ENCODE assay signal across 29 mouse cellular contexts in the genomic region with DNA sequence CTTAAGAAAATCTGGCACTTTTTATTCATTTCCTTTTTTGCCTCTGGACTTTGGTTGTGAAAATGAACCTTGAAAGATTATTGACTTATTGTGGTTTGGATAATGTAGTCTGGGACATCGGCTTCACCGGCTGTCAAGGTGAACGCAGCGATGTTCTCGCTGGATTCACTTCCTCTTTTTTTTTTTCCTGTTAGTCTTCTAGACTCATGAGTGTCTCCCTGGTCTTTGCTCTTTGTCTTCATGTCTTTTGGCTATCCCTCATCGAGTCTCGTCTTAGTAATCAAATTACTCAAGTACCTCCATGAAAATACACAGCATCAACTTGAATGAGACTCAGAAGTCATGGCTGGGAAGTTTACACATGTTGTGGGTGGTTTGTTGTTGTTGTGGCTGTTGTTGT. TPM values are rescaled to one million over a fixed set of nuclear protein-coding genes. Genes with fewer than 3 reads are reported as not detected.
DNase-seq lines count a peak whose midpoint lies in the region; ATAC-seq and TF ChIP-seq lines count a peak whose summit lies in the region.
"Had no signal": no experiment of that assay in that cellular context is flagged by ENCODE, and none has a peak within 500 bp of the region (broad histone marks: within the 10 kb centered on the region; RNA-seq: fewer than 3 reads in every experiment).

No protein-coding gene starts in this region.

- no peak overlapping the region for H3K9ac ChIP-seq in forebrain, embryonic 13.5 days
- H3K9ac ChIP-seq: forebrain, embryonic 12.5 days; heart, embryonic 13.5 days; kidney, embryonic 15.5 days; limb, embryonic 12.5 days; liver, embryonic 12.5 days; liver, postnatal 0 days had no signal

- no peaks in the 10 kb centered on the region for H3K27me3 ChIP-seq in forebrain, embryonic 13.5 days
- H3K27me3 ChIP-seq: forebrain, embryonic 12.5 days; heart, embryonic 13.5 days; kidney, embryonic 15.5 days; limb, embryonic 12.5 days; liver, embryonic 12.5 days had no signal

- peak overlapping the region; percentile 89 for H3K27ac ChIP-seq in bone marrow macrophage, adult 2 months (ENCODE audit: insufficient read depth, low read depth, low read length)
- H3K27ac ChIP-seq in forebrain, embryonic 13.5 days = no peak overlapping the region
- H3K27ac ChIP-seq: forebrain, embryonic 12.5 days; heart, adult 2 months; heart, embryonic 13.5 days; kidney, embryonic 15.5 days; left cerebral cortex, adult 2 months; limb, embryonic 12.5 days; liver, embryonic 12.5 days had no signal

- H3K36me3 ChIP-seq in forebrain, embryonic 13.5 days (ENCODE audit: poor library complexity, severe bottlenecking) = no peaks in the 10 kb centered on the region
- H3K36me3 ChIP-seq: forebrain, embryonic 12.5 days; heart, embryonic 13.5 days; kidney, embryonic 15.5 days; limb, embryonic 12.5 days; liver, embryonic 12.5 days had no signal

- peak; percentile 45 for ATAC-seq in megakaryocyte, adult 5-6 weeks (ENCODE audit: poor library complexity, severe bottlenecking)
- ATAC-seq in forebrain, embryonic 13.5 days = no peak
- ATAC-seq: activated CD4-positive, CD25-positive, alpha-beta regulatory T cell, adult 4 months; hindbrain, embryonic 16.5 days; liver, embryonic 12.5 days; liver, postnatal 0 days; midbrain, embryonic 16.5 days had no signal

- peak; percentile 29 for DNase-seq in 416B (ENCODE audit: low read depth)
- DNase-seq in A20 (ENCODE audit: low read depth, low spot score) = peak; percentile 82
- DNase-seq in frontal cortex, postnatal 36 days (ENCODE audit: low spot score in 2 of 2) = no peak
- DNase-seq in ovary, postnatal 10 days (ENCODE audit: low spot score) = no peak
- DNase-seq: adrenal gland, adult 2 months; cerebellum, adult 11 months; cerebellum, adult 9-11 months; gastrocnemius, postnatal 25 days; heart, adult 2 months; heart, postnatal 10 days; kidney, adult 18-20 months; kidney, postnatal 25 days; liver, postnatal 0 days; thymus, adult 2 months; thymus, postnatal 4 days had no signal

- peak overlapping the region; percentile 35 for H3K4me3 ChIP-seq in bone marrow macrophage, adult 2 months (ENCODE audit: insufficient read depth, low read length)
- H3K4me3 ChIP-seq in forebrain, embryonic 13.5 days = no peak overlapping the region
- H3K4me3 ChIP-seq: erythroblast, embryonic 14.5 days; forebrain, embryonic 12.5 days; heart, adult 2 months; heart, embryonic 13.5 days; kidney, embryonic 15.5 days; left cerebral cortex, adult 2 months; limb, embryonic 12.5 days; liver, embryonic 12.5 days had no signal

- TF ChIP-seq CTCF in bone marrow macrophage, adult 2 months (IDR thresholded peaks at IDR 0.05; ENCODE audit: low read depth, low read length) = no peak

- 92% methylated on average over 7 of the region's 7 CpGs for WGBS in forebrain, embryonic 13.5 days

- peaks cover 20% of the 10 kb centered on the region for H3K4me1 ChIP-seq in bone marrow macrophage, adult 2 months (ENCODE audit: control insufficient read depth, insufficient read depth, low read length)
- H3K4me1 ChIP-seq in forebrain, embryonic 13.5 days = no peaks in the 10 kb centered on the region
- H3K4me1 ChIP-seq: forebrain, embryonic 12.5 days; kidney, embryonic 15.5 days; limb, embryonic 12.5 days; liver, embryonic 12.5 days had no signal

- TF ChIP-seq POLR2A in bone marrow macrophage, adult 2 months (IDR thresholded peaks at IDR 0.05; ENCODE audit: borderline replicate concordance, low read depth, low read length) = no peak

- no peaks in the 10 kb centered on the region for H3K9me3 ChIP-seq in forebrain, embryonic 13.5 days (replicated peaks)
- H3K9me3 ChIP-seq: forebrain, embryonic 12.5 days; heart, embryonic 13.5 days; kidney, embryonic 15.5 days; limb, embryonic 12.5 days; liver, embryonic 12.5 days had no signal

- H3K4me2 ChIP-seq in forebrain, embryonic 13.5 days = no peak overlapping the region
- H3K4me2 ChIP-seq: forebrain, embryonic 12.5 days; heart, embryonic 13.5 days; kidney, embryonic 15.5 days; limb, embryonic 12.5 days; liver, embryonic 12.5 days; midbrain, embryonic 11.5 days had no signal

RNA-seq across cellular contexts. Expression of a gene that starts 36.7 kb away (rescaled TPM):
- polyA plus RNA-seq in bone marrow macrophage, adult 2 months (2012; ENCODE audit: insufficient read depth, insufficient read length, missing spikeins) = 133 and 141 TPM in 2 replicates
- total RNA-seq in megakaryocyte, adult 5-6 weeks (2015) = 35.6 and 36.5 TPM in 2 replicates
- 63.1 and 63.2 TPM in 2 replicates for total RNA-seq in megakaryocyte, adult 5-6 weeks (2017)
- polyA plus RNA-seq in forebrain, embryonic 13.5 days (2015; fragmentation: Nextera tagmentation; extraction: Ambion mirVana) = 15.2 and 16.1 TPM in 2 replicates

Comparison
In these comparisons a context has a peak if more than half of its experiments do, and no peak if none do; other contexts are left out.
1. DNase-seq: peak in 416B (single experiment) and A20 (single experiment); none in frontal cortex, postnatal 36 days (0 of 2) and ovary, postnatal 10 days (single experiment).